Comparison of ENCODE assay signal across 8 mouse cellular contexts in genomic region chr17:34644608-34645007, GRCm38 (mm10). TPM values are rescaled to one million over a fixed set of nuclear protein-coding genes. Genes with fewer than 3 reads are reported as not detected.
DNase-seq lines count a peak whose midpoint lies in the region; ATAC-seq and TF ChIP-seq lines count a peak whose summit lies in the region.

TSS of gene Fkbpl (plus strand) at chr17:34644764.

- WGBS in forebrain, embryonic 10.5 days = 1% methylated on average over 16 of the region's 16 CpGs
- WGBS in heart, embryonic 15.5 days = under 1% methylated on average over 16 of the region's 16 CpGs
- under 1% methylated on average over 16 of the region's 16 CpGs for WGBS in liver, embryonic 14.5 days (ENCODE audit: insufficient replicate concordance)
- WGBS in neural tube, embryonic 11.5 days = under 1% methylated on average over 16 of the region's 16 CpGs
- WGBS in stomach, postnatal 0 days = under 1% methylated on average over 16 of the region's 16 CpGs

- H3K27ac ChIP-seq in forebrain, embryonic 10.5 days = peak within 1 kb of the TSS; percentile 80
- H3K27ac ChIP-seq in heart, embryonic 15.5 days = peak within 1 kb of the TSS; percentile 79
- H3K27ac ChIP-seq in liver, embryonic 14.5 days = peak within 1 kb of the TSS; percentile 57
- H3K27ac ChIP-seq in neural tube, embryonic 11.5 days (ENCODE audit: low read depth, low read length) = no peak within 1 kb of the TSS
- peak within 1 kb of the TSS; percentile 82 for H3K27ac ChIP-seq in stomach, postnatal 0 days (replicated peaks)

- TF ChIP-seq CTCF in liver, embryonic 14.5 days (IDR thresholded peaks at IDR 0.05; ENCODE audit: low read depth) = no peak
- no peak for TF ChIP-seq CTCF in stomach, postnatal 0 days (IDR thresholded peaks at IDR 0.05; ENCODE audit: low read depth)

- no peak for TF ChIP-seq EP300 in liver, embryonic 14.5 days (IDR thresholded peaks at IDR 0.05; ENCODE audit: low read depth)
- TF ChIP-seq EP300 in stomach, postnatal 0 days (optimal IDR thresholded peaks at IDR 0.05) = no peak

- H3K4me2 ChIP-seq in heart, embryonic 15.5 days = peak within 1 kb of the TSS; percentile 84
- H3K4me2 ChIP-seq in liver, embryonic 14.5 days (ENCODE audit: low read depth) = peak within 1 kb of the TSS; percentile 72
- H3K4me2 ChIP-seq in neural tube, embryonic 11.5 days (ENCODE audit: low read depth) = peak within 1 kb of the TSS; percentile 61
- H3K4me2 ChIP-seq in stomach, postnatal 0 days (replicated peaks; ENCODE audit: low read depth) = peak within 1 kb of the TSS; percentile 83

- ATAC-seq in CD4-positive, CD25-positive, alpha-beta regulatory T cell, adult 4 months = peak; percentile 85
- ATAC-seq in heart, embryonic 15.5 days (replicated peaks; ENCODE audit: insufficient number of reproducible peaks, insufficient read depth, low FRiP score, low read depth) = peak; percentile 73
- ATAC-seq in liver, embryonic 14.5 days (ENCODE audit: insufficient read depth) = peak; percentile 51
- ATAC-seq in neural tube, embryonic 11.5 days (ENCODE audit: insufficient read depth, low FRiP score, low TSS enrichment) = peak; percentile 70
- ATAC-seq in stomach, postnatal 0 days (ENCODE audit: low FRiP score, low TSS enrichment) = peak; percentile 82

- H3K9me3 ChIP-seq in forebrain, embryonic 10.5 days = no peaks in the 10 kb centered on the region
- H3K9me3 ChIP-seq in heart, embryonic 15.5 days (replicated peaks) = no peaks in the 10 kb centered on the region
- no peaks in the 10 kb centered on the region for H3K9me3 ChIP-seq in liver, embryonic 14.5 days (ENCODE audit: control insufficient read depth, low read length)
- H3K9me3 ChIP-seq in neural tube, embryonic 11.5 days (ENCODE audit: control insufficient read depth, low read length) = no peaks in the 10 kb centered on the region
- no peaks in the 10 kb centered on the region for H3K9me3 ChIP-seq in stomach, postnatal 0 days (ENCODE audit: control insufficient read depth, low read length)

- peak; percentile 88 for DNase-seq in c-Kit-negative CD71-positive TER-119-positive erythroid progenitor cells, embryonic 14.5 days (ENCODE audit: low read depth, low spot score)
- DNase-seq in forebrain, embryonic 10.5 days (ENCODE audit: extremely low spot score, low spot score) = peak; percentile 94
- peak; percentile 98 for DNase-seq in kidney, postnatal 25 days
- peak; percentile 92 to 94 (median 93) for DNase-seq in liver, embryonic 14.5 days (ENCODE audit: low read depth in 3 of 3, low spot score in 3 of 3)
- peak; percentile 95 for DNase-seq in neural tube, embryonic 11.5 days (ENCODE audit: low spot score)
- DNase-seq in stomach, postnatal 0 days (ENCODE audit: low spot score) = peak; percentile 95

- H3K4me3 ChIP-seq in forebrain, embryonic 10.5 days = peak within 1 kb of the TSS; percentile 99
- H3K4me3 ChIP-seq in heart, embryonic 15.5 days = peak within 1 kb of the TSS; percentile 66
- H3K4me3 ChIP-seq in liver, embryonic 14.5 days (ENCODE audit: insufficient read depth in 1 of 2, low read depth in 2 of 2, low read length in 2 of 2) = peak within 1 kb of the TSS; percentile 58 to 90
- H3K4me3 ChIP-seq in neural tube, embryonic 11.5 days (ENCODE audit: low read depth, low read length) = peak within 1 kb of the TSS; percentile 50
- H3K4me3 ChIP-seq in stomach, postnatal 0 days (ENCODE audit: low read depth, low read length) = peak within 1 kb of the TSS; percentile 53

- H3K9ac ChIP-seq in heart, embryonic 15.5 days = peak within 1 kb of the TSS; percentile 68
- peak within 1 kb of the TSS; percentile 61 for H3K9ac ChIP-seq in liver, embryonic 14.5 days (replicated peaks)
- peak within 1 kb of the TSS; percentile 55 for H3K9ac ChIP-seq in neural tube, embryonic 11.5 days (ENCODE audit: low read length)
- peak within 1 kb of the TSS; percentile 63 for H3K9ac ChIP-seq in stomach, postnatal 0 days (ENCODE audit: low read length)

- no peaks in the 10 kb centered on the region for H3K27me3 ChIP-seq in forebrain, embryonic 10.5 days (ENCODE audit: poor library complexity, severe bottlenecking)
- H3K27me3 ChIP-seq in heart, embryonic 15.5 days = no peaks in the 10 kb centered on the region
- no peaks in the 10 kb centered on the region; the same call in 1 of the 2 replicates for H3K27me3 ChIP-seq in liver, embryonic 14.5 days (ENCODE audit: control insufficient read depth, insufficient read depth, low read length)
- no peaks in the 10 kb centered on the region for H3K27me3 ChIP-seq in neural tube, embryonic 11.5 days (ENCODE audit: control insufficient read depth, insufficient read depth, low read length)
- no peaks in the 10 kb centered on the region for H3K27me3 ChIP-seq in stomach, postnatal 0 days (ENCODE audit: control insufficient read depth, insufficient read depth, low read length)

- peaks cover 54% of the 10 kb centered on the region for H3K4me1 ChIP-seq in forebrain, embryonic 10.5 days
- peaks cover 41% of the 10 kb centered on the region for H3K4me1 ChIP-seq in heart, embryonic 15.5 days (replicated peaks)
- peaks cover 13 to 26% of the 10 kb centered on the region in 2 experiments for H3K4me1 ChIP-seq in liver, embryonic 14.5 days (replicated peaks; ENCODE audit: control insufficient read depth in 2 of 2, insufficient read depth in 2 of 2, low read length in 1 of 2)
- peaks cover 17% of the 10 kb centered on the region for H3K4me1 ChIP-seq in neural tube, embryonic 11.5 days (ENCODE audit: control insufficient read depth, insufficient read depth, low read length)
- no peaks in the 10 kb centered on the region; the same call in 1 of the 2 replicates for H3K4me1 ChIP-seq in stomach, postnatal 0 days (replicated peaks; ENCODE audit: control insufficient read depth, insufficient read depth)

- H3K36me3 ChIP-seq in forebrain, embryonic 10.5 days (replicated peaks) = peaks cover 21% of the 10 kb centered on the region
- peaks cover 7% of the 10 kb centered on the region; the same call in 1 of the 2 replicates for H3K36me3 ChIP-seq in heart, embryonic 15.5 days
- H3K36me3 ChIP-seq in liver, embryonic 14.5 days (replicated peaks; ENCODE audit: control insufficient read depth, insufficient read depth, low read depth) = no peaks in the 10 kb centered on the region; the same call in 1 of the 2 replicates
- H3K36me3 ChIP-seq in neural tube, embryonic 11.5 days (ENCODE audit: control insufficient read depth, insufficient read depth, low read length) = no peaks in the 10 kb centered on the region
- no peaks in the 10 kb centered on the region for H3K36me3 ChIP-seq in stomach, postnatal 0 days (ENCODE audit: control insufficient read depth, insufficient read depth, low read length)

RNA-seq across cellular contexts. Expression of gene Fkbpl, which starts in this region (rescaled TPM):
- 1 to 10 TPM; 3.6 to 5.9 TPM for polyA plus RNA-seq in CD4-positive, CD25-positive, alpha-beta regulatory T cell, adult 4 months (2017; shearing (Covaris generic))
- 14.8 and 15.5 TPM in 2 replicates for polyA plus RNA-seq in forebrain, embryonic 10.5 days (2016; fragmentation: Nextera tagmentation; extraction: Ambion mirVana)
- polyA plus RNA-seq in heart, embryonic 15.5 days (2015; fragmentation: Nextera tagmentation; extraction: Ambion mirVana) = 10.7 and 12.9 TPM in 2 replicates
- polyA plus RNA-seq in liver, embryonic 14.5 days (2012; rRNA removed) = 0.47 and 1.6 TPM in 2 replicates
- polyA plus RNA-seq in liver, embryonic 14.5 days (2014; fragmentation: Nextera tagmentation; extraction: Ambion mirVana) = 2.9 and 3.2 TPM in 2 replicates
- 15.5 and 17.6 TPM in 2 replicates for polyA plus RNA-seq in neural tube, embryonic 11.5 days (2014; fragmentation: Nextera tagmentation; extraction: Ambion mirVana)
- 12.4 and 12.8 TPM in 2 replicates for polyA plus RNA-seq in stomach, postnatal 0 days (2015; fragmentation: Nextera tagmentation; extraction: Ambion mirVana)
